Mouse (Mus musculus): ENCODE results near the gene Aunip.

Aunip gene

DNA sequence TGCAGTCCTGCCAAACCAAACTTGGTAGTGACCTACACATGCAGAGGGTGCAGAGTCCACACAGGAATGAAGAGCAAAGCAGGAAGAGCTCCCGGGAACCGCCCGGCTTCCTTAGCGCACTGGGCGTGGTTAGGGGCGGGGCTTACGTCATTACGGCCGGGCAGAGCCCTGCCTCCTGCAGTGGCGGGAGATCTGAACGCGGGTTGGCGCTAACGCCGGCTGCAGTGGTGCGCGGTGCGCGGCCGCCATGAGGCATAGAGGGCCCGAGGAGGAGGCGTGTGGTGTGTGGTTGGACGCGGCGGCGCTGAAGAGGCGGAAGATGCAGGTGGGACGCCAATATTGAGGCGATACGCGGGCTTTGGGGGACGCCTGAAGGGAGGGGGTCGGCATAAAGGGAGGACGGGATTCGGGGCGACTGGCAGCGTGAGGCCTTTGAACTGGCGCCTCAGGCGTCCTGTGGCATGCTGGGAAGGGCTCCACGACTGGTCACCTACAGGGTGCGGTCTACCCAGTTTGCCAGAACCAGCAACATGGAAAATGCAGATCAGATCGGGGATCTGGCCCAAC lies at the start of gene Aunip:
Gene Aunip, plus strand, starts transcription at position 155 of the 567 bp plus-strand sequence.
- peak; percentile 69 for DNase-seq (ENCODE audit: low read depth, low spot score)

DNA sequence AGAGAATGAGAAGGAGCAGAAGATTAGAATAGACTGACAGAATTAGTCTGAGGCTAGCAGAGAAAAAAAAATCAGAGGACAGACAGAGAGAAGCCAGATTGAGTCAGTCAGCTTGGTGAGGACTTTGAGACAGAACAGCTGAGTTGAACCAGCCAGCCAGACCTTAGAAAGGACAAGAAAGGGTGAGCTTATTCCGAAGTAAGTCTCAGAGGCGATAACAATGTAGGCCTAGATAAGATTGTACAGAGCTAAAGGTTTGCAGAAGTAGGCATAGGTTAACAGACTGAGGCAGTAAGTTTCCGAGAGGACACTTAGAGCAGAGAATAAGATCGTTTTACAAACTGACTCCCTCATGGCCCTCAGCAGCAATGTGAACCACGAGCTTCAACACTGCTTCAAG lies 49.5 kb upstream of the Aunip start:
- DNase-seq (ENCODE audit: low read depth, low spot score), result no peak

DNA sequence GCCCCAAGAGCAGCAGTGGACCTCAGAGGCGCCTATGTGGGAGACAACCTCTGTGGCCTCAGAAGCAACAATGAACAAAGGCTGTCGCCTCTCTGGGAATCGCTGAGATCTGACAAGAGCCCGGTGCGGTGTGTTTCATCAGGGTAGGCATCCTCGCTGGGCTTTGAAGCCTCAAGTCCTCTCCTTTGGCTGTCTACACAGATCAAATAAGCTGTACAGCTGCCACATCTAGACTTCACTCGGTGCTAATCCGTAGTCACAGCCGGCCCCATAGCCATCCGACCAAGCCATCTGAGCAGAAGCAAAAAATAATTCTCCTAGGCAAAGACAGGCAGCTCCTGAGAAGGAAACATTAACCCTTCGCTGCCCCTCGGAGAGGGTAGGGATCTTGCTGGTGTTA lies 45.0 kb upstream of the Aunip start:
- DNase-seq (ENCODE audit: low read depth, low spot score), result no peak

DNA sequence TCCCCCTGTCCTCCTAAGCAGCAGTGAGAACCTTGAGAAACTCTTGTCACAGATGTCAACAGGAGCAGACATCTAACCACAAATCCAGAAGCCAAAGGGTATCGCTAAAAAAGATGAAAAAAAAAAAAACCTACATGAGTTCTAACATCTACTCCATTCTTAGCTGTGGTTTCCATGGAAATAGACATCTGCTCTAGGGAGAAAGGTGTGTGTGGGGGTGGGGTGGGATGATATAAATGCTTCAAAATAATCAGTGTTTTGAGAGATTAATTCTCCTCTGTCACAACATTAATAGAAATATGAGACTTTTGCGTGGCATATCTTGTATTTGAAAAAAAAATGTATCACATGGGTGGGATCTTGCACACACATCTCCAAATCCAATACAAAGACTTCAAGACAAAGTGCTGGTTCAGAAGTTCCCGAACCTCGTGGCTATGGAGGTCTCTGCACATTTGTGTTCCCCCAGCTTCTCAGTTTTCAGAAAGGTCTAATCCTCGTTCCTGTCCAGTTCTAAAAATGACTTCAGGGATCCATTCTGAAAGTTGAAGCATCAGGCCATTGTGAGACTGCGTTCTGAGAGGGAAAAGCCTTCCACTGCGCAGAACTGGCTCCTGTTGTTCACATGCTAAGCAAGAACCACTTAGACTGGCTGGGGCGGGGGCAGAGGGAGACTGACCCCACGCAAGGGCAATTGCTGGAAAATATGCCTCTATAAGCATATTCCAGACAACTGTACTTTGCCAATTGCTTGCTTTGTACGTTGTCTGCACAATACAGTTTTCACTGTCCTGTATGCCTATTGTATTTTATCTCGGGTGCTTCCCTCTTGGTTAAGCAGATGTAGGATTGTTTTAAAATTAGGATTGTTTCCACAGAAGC lies 44.2 kb upstream of the Aunip start:
- DNase-seq (ENCODE audit: low read depth, low spot score), result no peak

DNA sequence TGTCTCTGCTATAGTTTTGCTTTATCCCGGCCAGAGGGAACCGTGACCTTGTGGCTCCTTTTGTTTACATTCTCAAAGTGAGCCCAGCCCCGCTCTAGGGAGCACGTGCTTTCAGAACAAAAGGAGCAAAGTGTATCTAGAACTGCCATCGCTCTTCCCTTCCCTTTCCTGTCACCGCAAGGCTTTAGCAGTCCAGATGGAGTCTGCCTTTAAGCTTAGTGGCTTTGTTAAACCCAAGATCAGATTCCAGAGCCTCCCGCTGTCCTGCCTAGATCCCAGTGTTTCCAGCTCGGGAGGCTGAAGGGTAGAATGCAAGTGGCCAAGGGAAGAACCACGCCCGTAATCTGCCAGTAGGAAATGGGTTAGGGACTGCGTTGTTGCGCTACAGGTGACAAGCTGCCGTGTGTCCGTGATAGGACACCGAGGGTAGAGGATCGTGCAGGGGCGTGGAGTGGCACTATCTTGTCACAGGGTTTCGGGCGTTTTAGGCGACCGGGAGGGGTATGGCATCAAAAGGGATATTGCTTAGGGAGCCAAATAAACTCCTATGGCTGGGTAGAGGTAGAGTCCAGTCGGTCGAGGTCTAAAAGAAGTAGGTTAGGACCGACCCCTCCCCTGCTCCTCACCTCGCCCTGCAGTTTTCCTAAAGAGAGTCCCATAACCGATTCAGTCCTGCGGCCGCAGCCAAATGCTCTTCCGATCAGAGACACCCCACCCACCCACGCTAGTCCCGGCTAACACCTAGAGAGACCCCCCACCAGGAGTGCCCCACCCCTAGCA lies 43.2 kb upstream of the Aunip start:
- no peak for DNase-seq (ENCODE audit: low read depth, low spot score)

DNA sequence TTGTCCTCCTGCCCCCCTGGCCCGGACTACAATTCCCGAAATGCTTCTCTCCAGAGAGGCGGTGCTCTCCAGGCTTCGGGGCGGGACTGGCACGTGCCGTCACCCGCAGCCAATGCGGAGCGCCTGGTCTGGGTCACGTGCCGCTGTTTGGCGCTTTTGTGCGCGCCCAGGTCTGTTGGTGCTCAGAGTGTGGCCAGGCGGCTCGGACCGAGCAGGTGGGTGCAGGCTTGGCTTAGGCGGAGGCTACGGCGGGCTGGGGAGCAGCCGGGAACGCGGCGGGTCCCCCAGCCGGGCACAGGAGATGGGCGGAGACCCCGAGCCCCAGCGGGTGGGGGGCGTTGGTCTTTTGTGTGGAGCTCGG lies 42.6 kb upstream of the Aunip start, which contains the start of gene Stmn1:
Gene Stmn1, plus strand, starts transcription at position 106 of the 361 bp plus-strand sequence.
- DNase-seq (ENCODE audit: low read depth, low spot score), result peak; percentile 75

DNA sequence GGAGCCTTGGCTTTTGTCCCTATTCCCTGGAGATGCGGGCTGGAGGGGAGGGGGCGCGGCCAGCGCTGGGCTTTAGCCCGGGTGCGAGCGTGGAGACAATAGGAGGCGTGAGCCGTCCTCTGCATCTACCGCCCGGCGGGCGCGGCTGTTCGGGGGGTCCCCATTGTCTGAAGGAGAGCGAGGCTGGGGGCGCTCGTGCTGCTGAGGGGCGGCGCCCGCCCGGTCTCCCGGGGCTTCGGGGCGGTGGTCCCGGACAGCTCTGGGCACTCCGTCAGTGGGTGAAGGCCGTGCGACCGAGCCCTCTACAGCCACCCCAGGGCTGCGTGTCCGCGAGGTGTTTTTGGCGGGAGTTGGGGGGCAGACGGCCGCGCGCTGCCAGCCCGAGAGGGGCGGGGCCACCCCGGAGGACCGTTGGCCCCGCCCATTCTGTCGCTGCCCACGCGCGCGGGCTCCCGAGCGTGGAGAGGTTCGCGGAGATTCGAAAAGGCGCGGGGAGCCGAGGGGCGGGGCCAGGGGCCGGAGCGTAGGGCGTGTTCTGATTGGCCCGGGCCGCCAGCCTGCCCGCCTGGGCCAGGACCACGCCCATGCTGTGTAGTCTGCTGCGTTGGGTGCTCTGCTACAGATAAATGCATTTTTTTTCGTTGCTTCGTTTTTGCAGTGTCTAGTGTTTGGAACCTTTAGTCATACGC lies 42.1 kb upstream of the Aunip start:
- DNase-seq (ENCODE audit: low read depth, low spot score), result peak; percentile 65

DNA sequence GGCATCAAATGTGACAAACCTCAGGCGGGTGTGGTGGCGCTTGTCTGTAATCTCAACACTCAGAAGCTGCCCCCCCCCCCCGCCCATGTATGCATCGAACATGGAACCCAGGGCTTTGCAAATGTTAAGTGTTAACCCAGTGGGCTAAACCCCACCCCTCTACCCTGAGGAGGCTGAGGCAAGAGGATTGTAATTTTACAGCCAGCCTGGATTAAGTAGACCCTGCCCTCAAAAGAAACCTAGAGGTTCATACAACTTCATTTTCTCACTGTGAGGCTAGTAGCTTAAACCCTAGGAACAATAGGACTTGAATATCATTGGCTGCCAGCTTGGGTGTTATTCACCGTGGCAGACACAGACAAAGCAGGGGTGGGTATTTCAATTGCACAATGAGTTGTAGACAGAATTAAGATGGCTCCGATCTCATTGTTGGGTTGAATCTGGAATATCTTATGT lies 41.4 kb upstream of the Aunip start:
- no peak for DNase-seq (ENCODE audit: low read depth, low spot score)

DNA sequence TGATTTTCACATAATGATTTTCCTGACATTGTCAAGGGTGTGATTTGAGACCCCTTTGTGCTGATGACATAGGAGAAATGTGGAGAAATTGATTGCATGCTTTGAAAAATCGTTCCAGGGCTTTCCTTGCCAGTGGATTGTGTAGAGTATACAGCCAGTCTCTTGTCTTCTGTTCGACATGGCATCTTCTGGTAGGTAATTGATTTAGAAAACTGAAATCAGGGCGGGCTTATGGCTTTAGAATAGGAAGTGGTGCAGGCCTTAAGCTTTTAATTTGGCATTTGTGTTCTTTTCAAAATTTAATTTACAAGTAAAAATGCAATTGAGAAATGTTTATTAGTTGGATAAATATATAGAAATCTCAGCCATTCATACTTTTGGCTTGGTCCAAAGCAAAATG lies 40.8 kb upstream of the Aunip start:
- no peak for DNase-seq (ENCODE audit: low read depth, low spot score)

DNA sequence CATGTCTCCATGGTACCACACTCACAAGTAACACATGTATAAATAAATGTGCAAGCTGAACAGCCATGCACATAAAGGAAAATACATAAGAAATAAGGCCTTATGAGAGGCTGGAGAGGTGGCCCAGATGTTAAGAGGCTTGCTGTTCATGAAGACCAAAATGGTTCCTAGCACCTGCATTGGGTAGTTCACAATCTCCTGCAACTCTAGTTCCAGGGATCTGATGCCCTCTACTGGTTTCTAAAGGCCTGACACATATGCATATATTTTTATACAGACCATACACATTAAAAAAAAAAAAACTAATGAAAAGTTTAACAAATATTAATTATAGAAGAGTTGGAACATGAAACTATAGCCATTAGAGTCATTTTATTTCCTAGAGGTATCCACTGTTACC lies 39.3 kb upstream of the Aunip start:
- DNase-seq (ENCODE audit: low read depth, low spot score), result no peak

DNA sequence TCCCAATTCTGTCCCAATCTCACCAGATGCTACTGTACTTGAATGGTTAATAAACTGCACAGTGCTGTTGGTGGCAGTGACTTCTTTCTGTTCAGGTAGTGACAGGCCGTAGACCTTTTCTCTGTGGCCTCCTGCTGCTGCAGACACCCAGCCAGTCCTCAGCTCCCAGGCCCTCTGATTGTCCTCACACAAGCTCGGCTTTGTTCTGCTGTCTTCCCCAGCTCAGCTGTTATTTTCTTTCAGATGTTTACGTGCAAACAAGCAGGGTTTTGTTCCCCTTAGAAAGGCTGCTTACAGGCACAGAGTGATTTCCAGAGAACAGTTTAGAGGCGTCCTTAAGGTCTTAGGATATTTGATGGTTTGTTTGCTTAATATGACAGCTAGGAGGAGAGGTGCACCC lies 37.0 kb upstream of the Aunip start:
- DNase-seq (ENCODE audit: low read depth, low spot score), result no peak

DNA sequence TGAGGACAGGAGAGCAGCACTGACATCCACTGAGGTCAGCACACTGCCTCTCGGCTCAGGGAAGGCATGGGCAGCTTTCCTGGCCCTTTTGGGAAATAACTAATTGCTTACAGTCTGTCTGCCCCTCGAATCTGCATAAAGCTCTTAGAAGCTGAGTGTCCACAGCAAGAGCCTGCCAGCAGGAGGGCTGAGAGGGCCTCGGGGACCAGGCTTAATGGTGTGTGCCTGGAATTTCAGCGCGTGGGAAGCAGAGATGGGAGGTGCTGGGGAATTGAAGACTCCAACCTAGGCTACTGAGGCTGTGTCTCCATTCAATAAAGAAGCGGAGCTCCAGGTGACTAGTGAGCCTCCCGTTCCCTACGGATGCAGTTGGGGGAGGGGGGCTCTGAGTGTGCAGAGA lies 36.6 kb upstream of the Aunip start:
- DNase-seq (ENCODE audit: low read depth, low spot score), result no peak

DNA sequence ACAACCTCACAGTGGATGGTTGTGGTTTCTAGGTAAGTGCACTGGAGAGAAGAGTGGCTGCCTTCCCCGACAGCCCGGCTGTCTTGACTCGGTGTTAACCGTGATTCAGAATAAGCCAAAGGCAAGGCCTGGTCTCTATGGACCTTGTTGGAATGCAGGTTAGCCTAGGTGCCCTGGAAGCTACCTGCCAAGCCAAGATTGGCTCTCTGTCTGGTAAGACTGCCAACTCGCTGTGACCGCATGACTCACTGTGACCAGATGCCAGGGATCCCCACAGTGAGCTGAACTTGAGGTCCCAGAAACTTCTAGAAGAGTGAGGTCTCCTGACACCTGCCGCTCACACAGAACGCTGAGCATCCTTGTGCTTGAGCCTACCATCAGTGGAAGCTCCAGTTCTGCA lies 33.9 kb upstream of the Aunip start:
- no peak for DNase-seq (ENCODE audit: low read depth, low spot score)

DNA sequence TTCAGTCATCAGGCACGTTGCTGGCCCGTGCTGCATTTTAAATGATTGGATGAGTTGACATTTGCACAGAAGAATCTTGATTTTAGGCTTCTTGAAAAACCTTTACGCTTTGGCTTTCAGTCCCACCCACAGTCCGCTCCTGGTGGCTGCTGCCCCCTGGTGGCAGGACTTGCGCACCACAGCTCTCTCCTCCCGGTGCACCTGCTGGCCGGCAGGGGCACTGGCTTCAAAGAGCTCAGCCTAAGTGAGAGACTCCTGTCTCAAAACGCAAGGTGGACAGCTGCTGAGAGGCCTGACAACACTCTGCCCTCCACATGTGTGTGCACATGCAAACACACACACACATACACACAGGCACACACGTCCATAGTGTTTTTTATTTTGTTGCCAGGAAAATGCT lies 32.8 kb upstream of the Aunip start:
- peak; percentile 63 for DNase-seq (ENCODE audit: low read depth, low spot score)

DNA sequence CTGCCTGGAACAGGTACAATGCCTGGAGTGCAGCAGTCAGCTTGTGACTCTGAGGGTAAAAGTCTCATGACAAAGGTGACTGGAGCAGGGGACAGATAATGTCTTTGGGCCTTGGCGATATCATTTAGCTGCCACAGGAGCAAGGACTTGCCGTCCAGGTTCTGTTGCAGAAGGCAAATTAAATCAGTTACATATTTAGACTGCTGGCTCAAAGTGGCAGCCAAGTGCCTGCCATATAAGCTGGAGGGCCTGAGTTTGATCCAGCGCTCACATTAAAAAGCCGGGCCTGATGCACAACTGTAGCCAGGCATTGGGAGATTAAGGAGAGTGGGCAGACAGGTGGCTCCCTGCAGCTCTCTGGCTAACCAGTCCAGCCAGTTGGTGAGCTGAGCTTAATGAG lies 31.0 kb upstream of the Aunip start:
- DNase-seq (ENCODE audit: low read depth, low spot score), result no peak

DNA sequence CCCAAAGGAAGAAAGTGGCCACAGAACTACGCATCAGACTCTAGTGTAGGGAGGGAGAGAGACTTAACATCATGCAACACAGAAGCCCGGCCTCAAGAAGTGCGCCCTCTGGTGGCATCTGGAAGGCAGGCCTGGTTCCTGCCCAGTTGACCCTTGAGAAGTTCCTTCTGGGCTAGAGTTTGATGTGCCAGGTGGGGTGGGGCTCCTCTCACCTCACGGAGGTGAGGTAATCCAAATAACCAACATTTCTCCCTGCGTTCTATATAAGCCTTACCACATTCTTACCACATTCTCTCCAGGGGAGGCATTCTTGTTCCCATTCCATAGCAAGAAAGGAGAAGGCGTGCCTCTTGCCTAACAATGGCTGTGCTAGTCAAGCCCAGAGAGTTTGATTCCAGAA lies 29.9 kb upstream of the Aunip start:
- DNase-seq (ENCODE audit: low read depth, low spot score), result peak; percentile 53

DNA sequence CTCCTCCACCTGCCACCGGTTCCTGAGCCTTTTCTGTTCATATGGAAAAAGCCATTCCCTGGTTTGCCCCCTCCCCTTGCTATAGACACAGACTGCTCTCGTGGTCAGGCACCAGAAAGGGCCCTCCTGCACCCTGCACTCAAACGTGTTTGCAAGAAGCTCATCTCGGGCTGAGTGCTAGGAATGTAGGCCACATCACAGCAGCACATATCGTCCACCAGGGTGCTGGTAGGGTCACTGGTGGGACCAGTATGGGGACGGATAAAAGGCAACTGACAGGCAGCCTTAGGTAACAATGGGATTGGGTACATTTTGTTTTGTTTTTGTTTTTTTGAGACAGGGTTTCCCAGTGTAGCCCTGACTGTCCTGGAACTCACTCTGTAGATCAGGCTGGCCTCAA lies 29.5 kb upstream of the Aunip start:
- DNase-seq (ENCODE audit: low read depth, low spot score), result no peak

DNA sequence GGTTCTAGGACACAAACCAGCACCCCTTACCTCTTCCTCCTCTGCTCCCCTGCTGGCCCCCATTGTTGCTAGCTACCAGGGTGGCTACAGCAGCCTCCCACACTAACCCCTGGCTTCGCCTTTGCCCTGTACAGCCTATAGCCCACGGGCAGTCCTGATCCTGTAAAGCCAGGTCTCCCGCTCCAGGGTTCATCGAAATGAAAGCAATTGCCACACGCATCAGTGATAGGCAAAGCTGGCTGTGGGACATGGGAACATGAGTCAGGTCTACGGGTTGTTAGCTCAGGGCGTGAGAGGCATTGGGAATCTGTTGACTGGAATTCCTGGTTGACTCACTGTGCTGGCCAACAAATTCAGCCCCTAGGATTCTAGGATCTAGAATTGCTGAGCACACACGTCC lies 28.4 kb upstream of the Aunip start:
- DNase-seq (ENCODE audit: low read depth, low spot score), result no peak

DNA sequence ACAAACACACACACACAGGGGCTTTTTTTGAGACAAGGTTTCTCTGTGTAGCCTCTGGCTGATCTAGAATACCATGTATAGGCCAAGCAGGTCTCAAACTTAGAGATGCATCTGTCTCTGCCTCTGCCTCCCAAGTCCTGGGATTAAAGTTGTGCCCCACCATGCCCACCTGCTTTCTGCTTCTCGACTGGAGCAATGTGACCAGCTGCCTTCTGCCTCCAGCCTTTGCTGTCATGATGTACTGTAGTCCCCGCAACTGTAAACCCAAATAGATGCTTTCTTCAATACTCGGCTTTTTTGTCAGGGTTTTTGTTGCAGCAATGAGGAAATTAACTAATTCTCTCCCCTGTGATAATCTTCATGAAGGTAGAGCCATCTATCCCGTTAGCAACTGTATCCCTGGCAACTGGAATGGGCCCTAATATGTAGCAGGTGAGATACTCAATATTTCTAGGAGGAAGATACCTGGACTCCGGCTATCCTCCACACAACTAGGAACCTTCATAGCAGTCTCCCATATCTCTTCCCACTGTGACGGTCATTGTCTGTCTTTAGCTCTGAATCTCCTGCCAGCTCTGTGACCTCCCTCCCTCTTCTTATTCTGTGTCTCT lies 27.6 kb upstream of the Aunip start:
- DNase-seq (ENCODE audit: low read depth, low spot score), result no peak

DNA sequence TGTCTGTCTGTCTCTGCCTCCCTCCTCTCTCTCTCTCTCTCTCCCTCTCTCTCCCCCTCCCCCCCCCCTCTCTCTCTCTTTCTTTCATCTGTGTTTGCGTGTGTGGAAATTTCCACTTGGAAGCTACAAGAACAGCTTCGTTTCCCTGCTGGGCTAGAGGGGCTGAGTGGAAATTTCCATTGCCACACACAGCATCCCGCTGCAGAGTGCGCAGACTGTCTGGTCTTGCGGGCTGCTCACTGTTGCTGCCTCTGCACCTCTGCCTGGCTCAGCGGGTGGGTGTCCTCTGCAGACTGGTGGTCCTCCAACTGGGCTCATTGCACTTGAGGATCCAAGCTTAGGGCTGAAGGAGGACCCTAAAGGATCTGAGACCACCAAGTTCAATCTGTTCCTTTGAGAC lies 27.1 kb upstream of the Aunip start:
- no peak for DNase-seq (ENCODE audit: low read depth, low spot score)

DNA sequence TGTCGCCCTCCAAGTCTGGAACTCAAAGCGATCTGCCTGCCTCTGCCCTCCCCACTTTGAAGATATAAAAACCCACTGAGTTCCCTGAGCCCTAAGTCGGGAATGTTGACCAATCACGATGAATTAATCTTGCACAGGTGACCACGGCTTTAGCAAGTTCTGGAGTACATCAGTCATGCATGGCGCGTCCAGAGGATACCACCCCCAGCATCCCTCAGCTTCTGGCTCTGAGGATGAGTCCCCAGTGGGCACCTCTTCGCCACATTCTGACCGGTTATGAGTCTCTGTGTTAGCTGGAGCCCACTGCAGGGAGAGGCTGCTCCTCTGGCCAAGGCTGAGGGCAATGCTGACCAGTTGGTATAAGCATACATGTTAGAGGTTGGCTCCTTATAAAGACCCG lies 26.6 kb upstream of the Aunip start:
- no peak for DNase-seq (ENCODE audit: low read depth, low spot score)
